Mouse (Mus musculus): ENCODE measurements at regions not wholly inside any gene's neighbourhood (a gene's known extent, or its start where the extent isn't known, plus 50 kb on each side); places are given as distances from the start of the nearest gene placed in this dataset.
A peak's percentile ranks its signal among the peaks of the same experiment; 100 is the strongest.

GRCm38 (mm10) chr5:119563510-119564351, 106.7 kb upstream of the Tbx3 start:
- peak in 1 of 2 experiments; percentile 7 for DNase-seq (ENCODE audit: low spot score in 2 of 2)

GRCm38 (mm10) chr5:119567639-119568038, 102.8 kb upstream of the Tbx3 start:
- no peak for DNase-seq (ENCODE audit: low spot score in 2 of 2)

- no peak for DNase-seq (ENCODE audit: low spot score in 2 of 2)
These were observed 100.4 kb upstream of the Tbx3 start for GRCm38 (mm10) chr5:119570054-119570453.

- DNase-seq (ENCODE audit: low spot score in 2 of 2), result no peak
These were observed 98.8 kb upstream of the Tbx3 start for GRCm38 (mm10) chr5:119571644-119572043.

- no peak for DNase-seq (ENCODE audit: low spot score in 2 of 2)
These were observed 95.3 kb upstream of the Tbx3 start for GRCm38 (mm10) chr5:119575124-119575523.

- DNase-seq (ENCODE audit: low spot score in 2 of 2), result no peak
These were observed 91.2 kb upstream of the Tbx3 start for GRCm38 (mm10) chr5:119579288-119579687.

- DNase-seq (ENCODE audit: low spot score in 2 of 2), result no peak
These were observed 90.7 kb upstream of the Tbx3 start for GRCm38 (mm10) chr5:119579806-119580205.

- no peak for DNase-seq (ENCODE audit: low spot score in 2 of 2)
These were observed 90.1 kb upstream of the Tbx3 start for GRCm38 (mm10) chr5:119580395-119580794.

GRCm38 (mm10) chr5:119580798-119581197, 89.7 kb upstream of the Tbx3 start:
- no peak for DNase-seq (ENCODE audit: low spot score in 2 of 2)

- no peak for DNase-seq (ENCODE audit: low spot score in 2 of 2)
These were observed 86.1 kb upstream of the Tbx3 start for GRCm38 (mm10) chr5:119584389-119584788.

GRCm38 (mm10) chr5:119584914-119585313, 85.6 kb upstream of the Tbx3 start:
- DNase-seq (ENCODE audit: low spot score in 2 of 2), result no peak

GRCm38 (mm10) chr5:119586391-119587058, 83.9 kb upstream of the Tbx3 start:
- no peak for DNase-seq (ENCODE audit: low spot score in 2 of 2)

- DNase-seq (ENCODE audit: low spot score in 2 of 2), result no peak
These were observed 83.1 kb upstream of the Tbx3 start for GRCm38 (mm10) chr5:119587239-119587811.

- no peak for DNase-seq (ENCODE audit: low spot score in 2 of 2)
These were observed 81.9 kb upstream of the Tbx3 start for GRCm38 (mm10) chr5:119588340-119589272.

GRCm38 (mm10) chr5:119591271-119591670, 79.2 kb upstream of the Tbx3 start:
- DNase-seq (ENCODE audit: low spot score in 2 of 2), result no peak

GRCm38 (mm10) chr5:119592891-119593290, 77.6 kb upstream of the Tbx3 start:
- no peak for DNase-seq (ENCODE audit: low spot score in 2 of 2)

- DNase-seq (ENCODE audit: low spot score in 2 of 2), result no peak
These were observed 75.9 kb upstream of the Tbx3 start for GRCm38 (mm10) chr5:119594541-119594940.

- no peak for DNase-seq (ENCODE audit: low spot score in 2 of 2)
These were observed 74.0 kb upstream of the Tbx3 start for GRCm38 (mm10) chr5:119596295-119596993.

- DNase-seq (ENCODE audit: low spot score in 2 of 2), result no peak
These were observed 73.5 kb upstream of the Tbx3 start for GRCm38 (mm10) chr5:119596994-119597391.

GRCm38 (mm10) chr5:119597530-119597929, 72.9 kb upstream of the Tbx3 start:
- no peak for DNase-seq (ENCODE audit: low spot score in 2 of 2)

- DNase-seq (ENCODE audit: low spot score in 2 of 2), result no peak
These were observed 72.3 kb upstream of the Tbx3 start for GRCm38 (mm10) chr5:119598166-119598565.
